Mouse (Mus musculus): ENCODE data around the gene Mydgf. TPM values are rescaled to one million over a fixed set of nuclear protein-coding genes. Genes with fewer than 3 reads are reported as not detected.

Gene Mydgf
- total RNA-seq, 2 experiments from 2014 or later: 49.4 to 51.4 TPM

GRCm38 (mm10) chr17:56126175-56126574, 57.5 kb downstream of the Mydgf start:
- intact Hi-C loops (cut with DNase I): no loop called here
- DNase-seq (ENCODE audit: extremely low spot score in 1 of 2, low spot score in 2 of 2): no peak

Small RNA genes within 50 kb of the gene (microRNA-seq; reads per million reads assigned to microRNA genes)
- gene Gm44397: not detected

Other genes with a start within 250 kb of the Mydgf start
- 1 to 10 TPM; 3.2 to 5.3 TPM for gene Zfp119b, start 234.4 kb downstream of the Mydgf start, total RNA-seq (2021)
- gene Ebi3, start 231.3 kb downstream of the Mydgf start, total RNA-seq (2021): 1 to 10 TPM; 2.8 to 4.2 TPM
- 10 to 100 TPM; 12.7 to 16.5 TPM for gene Yju2, start 224.8 kb downstream of the Mydgf start, total RNA-seq (2021)
- gene Shd, start 213.5 kb downstream of the Mydgf start, total RNA-seq (2021): 10 to 100 TPM; 50.3 to 57.4 TPM
- gene Fsd1, start 197.4 kb downstream of the Mydgf start, total RNA-seq (2021): 100 to 1,000 TPM in 1 of 2 experiments, 10 to 100 TPM in 1; 99.7 to 111 TPM
- gene Stap2, start 178.3 kb downstream of the Mydgf start, total RNA-seq (2021): 1 to 10 TPM; 4.4 TPM
- gene Mpnd, start 178.2 kb downstream of the Mydgf start, total RNA-seq (2021): 100 to 1,000 TPM; 111 to 115 TPM
- gene Sh3gl1, start 147.3 kb downstream of the Mydgf start, total RNA-seq (2021): 10 to 100 TPM; 53.7 TPM
- gene Chaf1a, start 143.5 kb downstream of the Mydgf start, total RNA-seq (2021): 1 to 10 TPM; 5.1 to 5.7 TPM
- gene Ubxn6, start 108.9 kb downstream of the Mydgf start, total RNA-seq (2021): 10 to 100 TPM; 79.8 to 87.9 TPM
- gene Hdgfl2, start 104.3 kb downstream of the Mydgf start, total RNA-seq (2021): 100 to 1,000 TPM in 1 of 2 experiments, 10 to 100 TPM in 1; 96.5 to 104 TPM
- 1 to 10 TPM in 1 of 2 experiments, under 1 TPM in 1; 0.14 to 1.4 TPM for gene Plin4, start 74.1 kb downstream of the Mydgf start, total RNA-seq (2021)
- 1 to 10 TPM in 1 of 2 experiments, under 1 TPM in 1; 0.75 to 1.2 TPM for gene Plin5, start 66.3 kb downstream of the Mydgf start, total RNA-seq (2021)
- gene Lrg1, start 61.9 kb downstream of the Mydgf start, total RNA-seq (2021): under 1 TPM; 0.49 to 0.79 TPM
- 100 to 1,000 TPM; 119 to 123 TPM for gene Sema6b, start 43.6 kb downstream of the Mydgf start, total RNA-seq (2021)
- 10 to 100 TPM in 1 of 2 experiments, 1 to 10 TPM in 1; 9.3 to 11.1 TPM for gene Tnfaip8l1, start 21.4 kb downstream of the Mydgf start, total RNA-seq (2021)
- gene Dpp9, start 35.0 kb upstream of the Mydgf start, total RNA-seq (2021): 10 to 100 TPM; 43.8 to 44.8 TPM
- gene Fem1a, start 72.9 kb upstream of the Mydgf start, total RNA-seq (2021): 10 to 100 TPM; 45.4 TPM
- 1 to 10 TPM; 4.0 to 4.2 TPM for gene Ticam1, start 92.9 kb upstream of the Mydgf start, total RNA-seq (2021)
- gene Plin3, start 109.0 kb upstream of the Mydgf start, total RNA-seq (2021): 1 to 10 TPM; 3.8 to 5.4 TPM
- not detected for gene Arrdc5, start 116.4 kb upstream of the Mydgf start, total RNA-seq (2021)
- gene Uhrf1, start 119.4 kb upstream of the Mydgf start, total RNA-seq (2021): 1 to 10 TPM; 4.2 to 5.6 TPM
- gene Kdm4b, start 142.1 kb upstream of the Mydgf start, total RNA-seq (2021): 10 to 100 TPM; 82.9 to 83.5 TPM